ENCODE assay signal across 9 mouse cellular contexts in genomic region chr13:114896751-114897386, GRCm38 (mm10). TPM values are rescaled to one million over a fixed set of nuclear protein-coding genes. Genes with fewer than 3 reads are reported as not detected.
DNase-seq lines count a peak whose midpoint lies in the region; ATAC-seq lines count a peak whose summit lies in the region.
"Had no signal": no experiment of that assay in that cellular context is flagged by ENCODE, and none has a peak within 500 bp of the region (broad histone marks: within the 10 kb centered on the region; RNA-seq: fewer than 3 reads in every experiment).

No protein-coding gene starts in this region.

- H3K4me1 ChIP-seq in midbrain, embryonic 16.5 days (ENCODE audit: control insufficient read depth, insufficient read depth, low read length) = no peaks in the 10 kb centered on the region
- no peaks in the 10 kb centered on the region for H3K4me1 ChIP-seq in midbrain, embryonic 11.5 days (ENCODE audit: control insufficient read depth, insufficient read depth, low read length)
- H3K4me1 ChIP-seq: limb, embryonic 13.5 days had no signal

- H3K9ac ChIP-seq in midbrain, embryonic 16.5 days (ENCODE audit: low read depth, low read length) = no peak overlapping the region
- no peak overlapping the region for H3K9ac ChIP-seq in midbrain, embryonic 11.5 days (ENCODE audit: low read length)
- H3K9ac ChIP-seq: limb, embryonic 13.5 days had no signal

- no peaks in the 10 kb centered on the region for H3K36me3 ChIP-seq in midbrain, embryonic 16.5 days (ENCODE audit: control insufficient read depth, insufficient read depth, low read length)
- H3K36me3 ChIP-seq in midbrain, embryonic 11.5 days (ENCODE audit: control insufficient read depth, insufficient read depth, low read length) = no peaks in the 10 kb centered on the region
- H3K36me3 ChIP-seq: limb, embryonic 13.5 days had no signal

- no peaks in the 10 kb centered on the region for H3K27me3 ChIP-seq in midbrain, embryonic 16.5 days (ENCODE audit: control insufficient read depth, insufficient read depth, low read depth, low read length)
- H3K27me3 ChIP-seq in midbrain, embryonic 11.5 days (ENCODE audit: control insufficient read depth, insufficient read depth, low read length) = no peaks in the 10 kb centered on the region
- H3K27me3 ChIP-seq: limb, embryonic 13.5 days had no signal

- H3K4me2 ChIP-seq in midbrain, embryonic 16.5 days (ENCODE audit: low read length) = no peak overlapping the region
- no peak overlapping the region for H3K4me2 ChIP-seq in midbrain, embryonic 11.5 days
- H3K4me2 ChIP-seq: limb, embryonic 13.5 days had no signal

- peak; percentile 7 to 22 for DNase-seq in cerebellum, postnatal 10 days
- DNase-seq in cerebellum, postnatal 25 days = no peak
- peak; percentile 28 to 49 for DNase-seq in kidney, adult 8-10 months
- peak; percentile 79 to 88 for DNase-seq in lung, postnatal 4 days
- no peak for DNase-seq in midbrain, embryonic 11.5 days (ENCODE audit: low spot score, missing footprints)

- no peaks in the 10 kb centered on the region for H3K9me3 ChIP-seq in midbrain, embryonic 16.5 days (replicated peaks; ENCODE audit: control insufficient read depth, low read length, poor library complexity, severe bottlenecking)
- no peaks in the 10 kb centered on the region for H3K9me3 ChIP-seq in midbrain, embryonic 11.5 days (ENCODE audit: control insufficient read depth, low read length)
- H3K9me3 ChIP-seq: limb, embryonic 13.5 days had no signal

- 85% methylated on average over 10 of the region's 10 CpGs for WGBS in midbrain, embryonic 16.5 days
- 85% methylated on average over 10 of the region's 10 CpGs for WGBS in midbrain, embryonic 11.5 days

- peak; percentile 14; the same call in 1 of the 2 replicates for ATAC-seq in granulocyte monocyte progenitor cell, adult 5-6 weeks (replicated peaks; ENCODE audit: poor library complexity, severe bottlenecking)
- ATAC-seq in midbrain, embryonic 16.5 days = no peak
- ATAC-seq in midbrain, embryonic 11.5 days (ENCODE audit: low FRiP score) = no peak
- no peak for ATAC-seq in erythroblast, adult 5-6 weeks (replicated peaks; ENCODE audit: low FRiP score, poor library complexity, severe bottlenecking)

- no peak overlapping the region for H3K27ac ChIP-seq in midbrain, embryonic 16.5 days (ENCODE audit: low read length)
- H3K27ac ChIP-seq in midbrain, embryonic 11.5 days (ENCODE audit: low read depth, low read length) = no peak overlapping the region
- H3K27ac ChIP-seq: limb, embryonic 13.5 days had no signal

- H3K4me3 ChIP-seq in midbrain, embryonic 16.5 days (ENCODE audit: low read depth, low read length) = no peak overlapping the region
- no peak overlapping the region for H3K4me3 ChIP-seq in midbrain, embryonic 11.5 days (ENCODE audit: low read depth, low read length)
- H3K4me3 ChIP-seq: limb, embryonic 13.5 days had no signal

RNA-seq across cellular contexts. Expression of gene Itga2, which starts 35.0 kb away (rescaled TPM):
- 0.13 and 0.51 TPM in 2 replicates for total RNA-seq in granulocyte monocyte progenitor cell, adult 5-6 weeks (2014; fragmentation: Nextera tagmentation)
- total RNA-seq in granulocyte monocyte progenitor cell, adult 5-6 weeks (2017) = 0.15 and 1.0 TPM in 2 replicates
- polyA plus RNA-seq in midbrain, embryonic 16.5 days (2015; fragmentation: Nextera tagmentation; extraction: Ambion mirVana) = 1.4 and 2.1 TPM in 2 replicates
- 0.86 and 1.0 TPM in 2 replicates for polyA plus RNA-seq in midbrain, embryonic 11.5 days (2014; fragmentation: Nextera tagmentation; extraction: Ambion mirVana)
- 0.77 and 3.8 TPM in 2 replicates for total RNA-seq in erythroblast, adult 5-6 weeks (2015; ENCODE audit: low replicate concordance)
- 0.68 and 0.84 TPM in 2 replicates for total RNA-seq in erythroblast, adult 5-6 weeks (2017; ENCODE audit: low replicate concordance)

Comparison
In these comparisons a context has a peak if more than half of its experiments do, and no peak if none do; other contexts are left out.
1. DNase-seq: peak in cerebellum, postnatal 10 days (2 of 2), kidney, adult 8-10 months (2 of 2) and lung, postnatal 4 days (2 of 2); none in cerebellum, postnatal 25 days (0 of 2) and midbrain, embryonic 11.5 days (single experiment).